Mouse (Mus musculus) forebrain, embryonic 14.5 days (tissue): ENCODE data around the gene H2al1g. TPM values are rescaled to one million over a fixed set of nuclear protein-coding genes. Genes with fewer than 3 reads are reported as not detected.
"Not testable (repeated sequence)": the region's sequence is repeated elsewhere in the genome, so short reads cannot be mapped to it uniquely, and the experiment has no call there.

Source experiments
- ATAC-seq: fragments of 200-750 bp; cut with Nextera tagmentation; 2 replicates; pipeline ENCODE4 v1.8.0; 2017; ENCODE audit warnings: mild to moderate bottlenecking, moderate library complexity
- DNase-seq: peaks from one replicate; pipeline ENCODE4 v3.0.0-alpha.2; 2015; ENCODE audit warnings: low spot score
- H3K27ac ChIP-seq: fragments of 300-500 bp; sonication (generic); 2 replicates; pipeline ENCODE4 v1.5.1; 2014; ENCODE audit warnings: low read depth, mild to moderate bottlenecking, control low read depth, low read length, moderate library complexity
- H3K27me3 ChIP-seq: fragments of 300-500 bp; sonication (generic); replicated peaks from 2 replicates; pipeline ENCODE4 v1.6.1; 2014; ENCODE audit warnings: low read length, control low read depth, mixed read lengths; ENCODE audit not compliant: control insufficient read depth, insufficient read depth
- H3K36me3 ChIP-seq: fragments of 300-500 bp; sonication (generic); 2 replicates; pipeline ENCODE4 v1.6.1; 2014; ENCODE audit warnings: low read length, control low read depth; ENCODE audit not compliant: control insufficient read depth, insufficient read depth
- H3K4me1 ChIP-seq: fragments of 300-500 bp; sonication (generic); 2 replicates; pipeline ENCODE4 v1.6.1; 2014; ENCODE audit warnings: antibody characterized with exemption, low read length, control low read depth; ENCODE audit not compliant: control insufficient read depth, insufficient read depth
- H3K4me2 ChIP-seq: fragments of 300-500 bp; sonication (generic); 2 replicates; pipeline ENCODE4 v1.6.1; 2014; ENCODE audit warnings: mild to moderate bottlenecking, control low read depth, low read length
- H3K4me3 ChIP-seq: fragments of 300-500 bp; sonication (generic); 2 replicates; pipeline ENCODE4 v1.5.1; 2014; ENCODE audit warnings: low read depth, low read length, control low read depth
- H3K9ac ChIP-seq: fragments of 300-500 bp; sonication (generic); 2 replicates; pipeline ENCODE4 v1.6.1; 2014; ENCODE audit warnings: mild to moderate bottlenecking, low read length, control low read depth, moderate library complexity
- H3K9me3 ChIP-seq: fragments of 300-500 bp; sonication (generic); replicated peaks from 2 replicates; pipeline ENCODE4 v1.6.1; 2016; ENCODE audit warnings: low read length, control low read depth, mixed read lengths; ENCODE audit not compliant: control insufficient read depth
- WGBS: fragments of 180-500 bp; shearing (Covaris S2); extraction: QIAGEN DNeasy Blood & Tissue Kit; methylation state at CpG from one replicate; pipeline ENCODE4 v1.1.7; 2014; 5-methylcytosine and 5-hydroxymethylcytosine counted together
- polyA plus RNA-seq: library from polyadenylated mRNA; unstranded; fragments of >200 nt; fragmentation: Nextera tagmentation; extraction: Ambion mirVana; gene quantifications from 2 replicates; pipeline ENCODE4 v1.2.1, GENCODE M21; 2014

The H2al1g gene
- polyA plus RNA-seq, 1 experiment from 2014 or later, result not detected

DNA sequence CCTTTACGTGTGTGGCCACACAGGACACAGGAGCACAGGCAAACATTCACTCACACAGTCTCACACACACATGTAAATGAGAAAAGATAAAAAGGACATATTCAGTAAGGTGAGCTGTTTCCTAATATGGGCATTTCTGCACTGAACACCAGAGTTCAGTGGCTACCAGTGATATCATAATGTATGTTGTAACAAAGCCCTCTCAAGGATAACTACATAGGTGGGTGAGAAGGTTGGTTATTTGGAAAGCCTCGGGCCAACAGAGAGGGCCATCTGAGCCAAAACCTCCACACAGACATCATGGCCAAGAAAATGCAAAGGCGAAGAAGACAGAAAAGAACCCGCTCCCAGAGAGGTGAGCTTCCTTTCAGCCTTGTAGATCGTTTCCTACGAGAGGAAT, 12.7 kb upstream of the H2al1g start, which contains the start of gene H2al1c:
H2al1c (plus strand) TSS at position 301 of the 400 bp plus-strand sequence.
- 75% methylated on average over 1 of the region's 6 CpGs for WGBS
- DNase-seq, H3K4me1 ChIP-seq, H3K36me3 ChIP-seq, H3K9ac ChIP-seq, H3K4me2 ChIP-seq, H3K27ac ChIP-seq, H3K9me3 ChIP-seq, H3K27me3 ChIP-seq, ATAC-seq, H3K4me3 ChIP-seq: not testable (repeated sequence)

DNA sequence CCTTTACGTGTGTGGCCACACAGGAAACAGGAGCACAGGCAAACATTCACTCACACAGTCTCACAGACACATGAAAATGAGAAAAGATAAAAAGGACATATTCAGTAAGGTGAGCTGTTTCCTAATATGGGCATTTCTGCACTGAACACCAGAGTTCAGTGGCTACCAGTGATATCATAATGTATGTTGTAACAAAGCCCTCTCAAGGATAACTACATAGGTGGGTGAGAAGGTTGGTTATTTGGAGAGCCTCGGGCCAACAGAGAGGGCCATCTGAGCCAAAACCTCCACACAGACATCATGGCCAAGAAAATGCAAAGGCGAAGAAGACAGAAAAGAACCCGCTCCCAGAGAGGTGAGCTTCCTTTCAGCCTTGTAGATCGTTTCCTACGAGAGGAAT, 9.5 kb upstream of the H2al1g start, which contains the start of gene H2al1d:
H2al1d (plus strand) TSS at position 301 of the 400 bp plus-strand sequence.
- not testable (repeated sequence) for H3K27me3 ChIP-seq, H3K4me3 ChIP-seq, H3K4me1 ChIP-seq, DNase-seq, H3K9ac ChIP-seq, H3K27ac ChIP-seq, H3K36me3 ChIP-seq, H3K4me2 ChIP-seq, H3K9me3 ChIP-seq, ATAC-seq
- no CpG with 5 or more reads among the region's 6 CpGs for WGBS

DNA sequence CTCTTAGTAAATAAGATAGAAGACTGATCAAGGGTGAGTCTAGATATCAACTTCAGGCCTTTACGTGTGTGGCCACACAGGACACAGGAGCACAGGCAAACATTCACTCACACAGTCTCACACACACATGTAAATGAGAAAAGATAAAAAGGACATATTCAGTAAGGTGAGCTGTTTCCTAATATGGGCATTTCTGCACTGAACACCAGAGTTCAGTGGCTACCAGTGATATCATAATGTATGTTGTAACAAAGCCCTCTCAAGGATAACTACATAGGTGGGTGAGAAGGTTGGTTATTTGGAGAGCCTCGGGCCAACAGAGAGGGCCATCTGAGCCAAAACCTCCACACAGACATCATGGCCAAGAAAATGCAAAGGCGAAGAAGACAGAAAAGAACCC, 6.4 kb upstream of the H2al1g start, which contains the start of gene H2al1e:
H2al1e (plus strand) TSS at position 301 of the 400 bp plus-strand sequence.
- H3K4me2 ChIP-seq, H3K27ac ChIP-seq, H3K4me3 ChIP-seq, H3K9me3 ChIP-seq, H3K9ac ChIP-seq, H3K4me1 ChIP-seq, H3K36me3 ChIP-seq, DNase-seq, ATAC-seq, H3K27me3 ChIP-seq: not testable (repeated sequence)
- no CpG with 5 or more reads among the region's 3 CpGs for WGBS

DNA sequence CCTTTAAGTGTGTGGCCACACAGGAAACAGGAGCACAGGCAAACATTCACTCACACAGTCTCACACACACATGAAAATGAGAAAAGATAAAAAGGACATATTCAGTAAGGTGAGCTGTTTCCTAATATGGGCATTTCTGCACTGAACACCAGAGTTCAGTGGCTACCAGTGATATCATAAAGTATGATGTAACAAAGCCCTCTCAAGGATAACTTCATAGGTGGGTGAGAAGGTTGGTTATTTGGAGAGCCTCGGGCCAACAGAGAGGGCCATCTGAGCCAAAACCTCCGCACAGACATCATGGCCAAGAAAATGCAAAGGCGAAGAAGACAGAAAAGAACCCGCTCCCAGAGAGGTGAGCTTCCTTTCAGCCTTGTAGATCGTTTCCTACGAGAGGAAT, 3.2 kb upstream of the H2al1g start, which contains the start of gene H2al1f:
H2al1f (plus strand) TSS at position 301 of the 400 bp plus-strand sequence.
- not testable (repeated sequence) for H3K27me3 ChIP-seq, H3K4me3 ChIP-seq, H3K4me2 ChIP-seq, H3K36me3 ChIP-seq, DNase-seq, ATAC-seq, H3K27ac ChIP-seq, H3K9me3 ChIP-seq, H3K9ac ChIP-seq, H3K4me1 ChIP-seq
- WGBS, result no CpG with 5 or more reads among the region's 6 CpGs

DNA sequence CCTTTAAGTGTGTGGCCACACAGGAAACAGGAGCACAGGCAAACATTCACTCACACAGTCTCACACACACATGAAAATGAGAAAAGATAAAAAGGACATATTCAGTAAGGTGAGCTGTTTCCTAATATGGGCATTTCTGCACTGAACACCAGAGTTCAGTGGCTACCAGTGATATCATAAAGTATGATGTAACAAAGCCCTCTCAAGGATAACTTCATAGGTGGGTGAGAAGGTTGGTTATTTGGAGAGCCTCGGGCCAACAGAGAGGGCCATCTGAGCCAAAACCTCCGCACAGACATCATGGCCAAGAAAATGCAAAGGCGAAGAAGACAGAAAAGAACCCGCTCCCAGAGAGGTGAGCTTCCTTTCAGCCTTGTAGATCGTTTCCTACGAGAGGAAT, 3.1 kb downstream of the H2al1g start, which contains the start of gene H2al1h:
H2al1h (plus strand) TSS at position 301 of the 400 bp plus-strand sequence.
- not testable (repeated sequence) for H3K9ac ChIP-seq, H3K27me3 ChIP-seq, H3K27ac ChIP-seq, ATAC-seq, H3K9me3 ChIP-seq, H3K4me3 ChIP-seq, DNase-seq, H3K36me3 ChIP-seq, H3K4me1 ChIP-seq, H3K4me2 ChIP-seq
- WGBS, result no CpG with 5 or more reads among the region's 6 CpGs

DNA sequence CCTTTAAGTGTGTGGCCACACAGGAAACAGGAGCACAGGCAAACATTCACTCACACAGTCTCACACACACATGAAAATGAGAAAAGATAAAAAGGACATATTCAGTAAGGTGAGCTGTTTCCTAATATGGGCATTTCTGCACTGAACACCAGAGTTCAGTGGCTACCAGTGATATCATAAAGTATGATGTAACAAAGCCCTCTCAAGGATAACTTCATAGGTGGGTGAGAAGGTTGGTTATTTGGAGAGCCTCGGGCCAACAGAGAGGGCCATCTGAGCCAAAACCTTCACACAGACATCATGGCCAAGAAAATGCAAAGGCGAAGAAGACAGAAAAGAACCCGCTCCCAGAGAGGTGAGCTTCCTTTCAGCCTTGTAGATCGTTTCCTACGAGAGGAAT, 6.3 kb downstream of the H2al1g start, which contains the start of gene H2al1i:
H2al1i (plus strand) TSS at position 301 of the 400 bp plus-strand sequence.
- not testable (repeated sequence) for H3K4me2 ChIP-seq, ATAC-seq, H3K4me3 ChIP-seq, H3K27ac ChIP-seq, H3K36me3 ChIP-seq, H3K9me3 ChIP-seq, H3K4me1 ChIP-seq, H3K27me3 ChIP-seq, H3K9ac ChIP-seq, DNase-seq
- no CpG with 5 or more reads among the region's 5 CpGs for WGBS

- ATAC-seq, DNase-seq, H3K27ac ChIP-seq, H3K4me1 ChIP-seq, H3K4me2 ChIP-seq, H3K36me3 ChIP-seq, H3K27me3 ChIP-seq, H3K9ac ChIP-seq, H3K4me3 ChIP-seq, H3K9me3 ChIP-seq: not testable (repeated sequence)
- WGBS, result 89% methylated on average over 2 of the region's 2 CpGs
Measured at GRCm38 (mm10) chrX:11327522-11327921, 9.5 kb downstream of the H2al1g start, which contains the start of gene H2al1j. Gene H2al1j (plus strand): TSS chrX:11327822.

DNA sequence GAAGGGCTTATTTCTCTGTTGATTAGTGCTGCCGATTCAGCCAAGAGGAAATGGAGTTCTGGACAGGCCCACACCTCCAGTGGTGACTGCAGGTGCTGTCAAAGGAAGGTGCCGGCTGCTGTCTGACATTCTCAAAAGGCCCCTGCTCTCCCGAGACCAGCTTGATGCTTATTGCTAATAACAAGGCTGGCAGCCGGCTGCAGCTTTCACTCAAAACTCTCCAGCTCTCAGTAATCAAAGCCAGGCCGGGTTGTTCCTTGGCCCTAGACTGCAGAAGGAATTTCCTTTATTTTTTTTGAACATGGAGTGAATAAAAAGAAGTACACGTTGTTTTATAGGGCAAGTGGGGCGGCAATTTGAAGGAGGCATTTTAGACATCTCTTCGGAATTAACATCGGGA, 27.7 kb downstream of the H2al1g start:
- ATAC-seq, result no peak
- no peaks in the 10 kb centered on the region for H3K27me3 ChIP-seq
- no peak overlapping the region for H3K4me3 ChIP-seq
- no peaks in the 10 kb centered on the region for H3K9me3 ChIP-seq
- H3K27ac ChIP-seq, result no peak overlapping the region
- 56% methylated on average over 9 of the region's 9 CpGs for WGBS
- no peak overlapping the region for H3K4me2 ChIP-seq
- no peaks in the 10 kb centered on the region for H3K4me1 ChIP-seq
- peak; percentile 56 for DNase-seq
- no peak overlapping the region for H3K9ac ChIP-seq
- H3K36me3 ChIP-seq, result no peaks in the 10 kb centered on the region

DNA sequence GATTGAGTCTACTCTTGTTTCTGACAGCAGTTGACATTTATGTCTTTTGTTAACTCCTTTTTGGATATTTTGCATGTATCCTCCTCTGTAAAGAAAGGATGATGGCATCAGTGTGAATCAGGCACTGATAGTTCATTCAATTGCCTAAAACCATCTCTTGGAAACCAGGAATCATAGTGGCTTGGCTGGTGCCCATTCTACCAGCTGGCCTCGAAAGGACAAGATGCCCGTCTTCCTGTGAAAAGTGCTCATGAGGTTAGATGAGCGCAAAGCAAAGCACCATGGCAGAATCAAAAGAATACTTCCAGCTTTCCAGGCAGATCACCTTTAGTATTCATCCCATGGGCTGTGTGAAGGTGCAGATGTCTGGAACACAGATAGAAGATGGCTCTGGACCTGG, 28.7 kb downstream of the H2al1g start:
- Histone ChIP-seq H3K4me3 (no peak overlapping the region), H3K9me3 (no peaks in the 10 kb centered on the region), H3K4me1 (no peaks in the 10 kb centered on the region), H3K4me2 (no peak overlapping the region), H3K9ac (no peak overlapping the region), H3K27me3 (no peaks in the 10 kb centered on the region), H3K36me3 (no peaks in the 10 kb centered on the region), H3K27ac (no peak overlapping the region)
- no peak for ATAC-seq
- 91% methylated on average over 3 of the region's 3 CpGs for WGBS
- no peak for DNase-seq
